Mouse (Mus musculus) colon, adult 2 months (tissue): ENCODE results near the gene Gm29735. TPM values are rescaled to one million over a fixed set of nuclear protein-coding genes. Genes with fewer than 3 reads are reported as not detected.

Source experiments
- polyA plus RNA-seq: library from polyadenylated mRNA; depleted of rRNA; stranded (reverse); fragments of >200 nt; gene quantifications from 2 replicates; pipeline ENCODE4 v1.2.3, GENCODE M21; 2012; rRNA removed

The Gm29735 gene
- not detected in 2 replicates for polyA plus RNA-seq

GRCm38 (mm10) chr7:142157013-142157412 is at the start of gene Gm29735:
TSS of gene Gm29735 (minus strand) at chr7:142157113.

GRCm38 (mm10) chr7:142201064-142201463 is 44.2 kb upstream of the Gm29735 start, which contains the start of gene Krtap5-3:
TSS of gene Krtap5-3 (plus strand) at chr7:142201364.

DNA sequence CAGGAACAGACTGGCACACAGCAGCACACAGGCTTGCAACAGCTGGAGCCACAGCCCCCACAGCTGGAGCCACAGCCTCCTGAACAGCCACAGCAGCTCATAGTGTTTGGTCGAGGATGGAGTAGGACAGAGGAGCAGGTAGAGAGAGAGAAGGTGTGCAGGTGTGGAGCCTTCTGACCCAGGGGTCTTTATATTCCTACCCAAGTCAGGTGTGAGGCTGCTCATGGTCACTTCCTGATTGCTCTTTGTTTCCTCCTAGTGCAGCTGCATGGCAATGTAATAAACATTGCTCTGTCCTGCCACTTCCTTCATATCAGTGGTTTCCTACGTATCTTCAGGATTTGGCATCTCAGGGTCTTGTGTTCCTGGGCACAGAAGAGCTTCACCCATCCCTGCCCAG is 33.4 kb upstream of the Gm29735 start, which contains the start of gene Gm10153:
TSS of gene Gm10153 (minus strand) at position 101 of the 400 bp plus-strand sequence.

DNA sequence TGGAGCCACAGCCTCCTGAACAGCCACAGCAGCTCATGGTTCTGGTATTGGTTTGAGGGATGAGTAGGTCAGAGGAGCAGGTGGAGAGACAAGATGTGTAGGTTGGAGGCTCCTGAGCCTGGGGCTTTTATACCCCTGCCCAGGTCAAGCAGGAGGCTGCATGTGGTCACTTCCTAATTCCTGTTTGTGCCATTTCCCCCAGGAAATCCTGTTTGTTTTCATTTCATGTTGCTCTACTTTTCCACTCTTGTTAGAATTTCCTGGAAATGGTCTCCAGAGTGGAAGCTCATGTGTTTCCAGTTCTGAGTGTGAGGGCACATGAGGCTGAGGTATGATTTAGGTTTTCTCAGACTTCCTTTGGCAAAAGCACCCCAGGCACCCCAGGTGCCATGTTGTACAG is 19.0 kb upstream of the Gm29735 start, which contains the start of gene Krtap5-2:
TSS of gene Krtap5-2 (minus strand) at position 101 of the 400 bp plus-strand sequence.

DNA sequence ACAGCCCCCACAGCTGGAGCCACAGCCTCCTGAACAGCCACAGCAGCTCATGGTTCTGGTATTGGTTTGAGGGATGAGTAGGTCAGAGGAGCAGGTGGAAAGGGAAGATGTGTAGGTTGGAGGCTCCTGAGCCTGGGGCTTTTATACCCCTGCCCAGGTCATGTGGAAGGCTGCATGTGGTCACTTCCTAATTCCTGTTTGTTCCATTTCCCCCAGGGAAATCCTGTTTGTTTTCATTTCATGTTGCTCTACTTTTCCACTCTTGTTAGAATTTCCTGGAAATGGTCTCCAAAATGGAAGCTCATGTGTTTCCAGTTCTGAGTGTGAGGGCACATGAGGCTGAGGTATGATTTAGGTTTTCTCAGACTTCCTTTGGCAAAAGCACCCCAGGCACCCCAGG is 8.7 kb upstream of the Gm29735 start, which contains the start of gene Gm4553:
TSS of gene Gm4553 (minus strand) at position 101 of the 400 bp plus-strand sequence.

DNA sequence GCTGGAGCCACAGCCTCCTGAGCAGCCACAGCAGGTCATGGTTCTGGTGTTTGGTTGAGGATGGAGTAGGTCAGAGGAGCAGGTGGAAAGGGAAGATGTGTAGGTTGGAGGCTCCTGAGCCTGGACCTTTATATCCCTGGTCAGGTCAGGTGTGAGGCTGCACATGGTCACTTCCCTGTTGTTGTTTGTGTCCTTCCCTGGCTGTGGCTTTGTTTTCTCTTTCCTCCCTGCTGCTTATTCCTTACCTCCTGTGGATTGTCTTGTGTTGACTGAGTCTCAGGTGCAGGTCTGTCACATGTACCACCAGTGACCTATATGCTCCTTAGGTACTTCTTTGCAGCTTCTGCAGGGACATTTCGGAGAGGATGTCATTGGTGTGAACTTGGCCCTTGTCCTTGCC is 12.4 kb downstream of the Gm29735 start, which contains the start of gene Gm45337:
TSS of gene Gm45337 (minus strand) at position 101 of the 400 bp plus-strand sequence.

DNA sequence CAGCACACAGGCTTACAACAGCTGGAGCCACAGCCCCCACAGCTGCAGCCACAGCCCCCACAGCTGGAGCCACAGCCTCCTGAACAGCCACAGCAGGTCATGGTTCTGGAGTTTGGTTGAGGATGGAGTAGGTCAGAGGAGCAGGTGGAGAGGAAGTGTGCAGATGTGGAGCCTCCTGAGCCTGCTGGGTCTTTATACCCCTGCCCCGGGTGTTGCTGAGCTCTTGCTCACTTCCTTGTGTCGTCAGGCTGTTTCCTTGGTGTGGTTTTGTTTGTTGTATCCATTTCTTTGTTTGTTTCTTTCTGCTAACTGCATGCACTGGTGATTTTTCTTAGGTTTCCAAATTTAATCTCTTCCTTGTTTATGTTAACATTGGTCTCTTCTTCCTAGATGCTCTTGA is 21.0 kb downstream of the Gm29735 start, which contains the start of gene Gm39115:
TSS of gene Gm39115 (minus strand) at position 101 of the 400 bp plus-strand sequence.

DNA sequence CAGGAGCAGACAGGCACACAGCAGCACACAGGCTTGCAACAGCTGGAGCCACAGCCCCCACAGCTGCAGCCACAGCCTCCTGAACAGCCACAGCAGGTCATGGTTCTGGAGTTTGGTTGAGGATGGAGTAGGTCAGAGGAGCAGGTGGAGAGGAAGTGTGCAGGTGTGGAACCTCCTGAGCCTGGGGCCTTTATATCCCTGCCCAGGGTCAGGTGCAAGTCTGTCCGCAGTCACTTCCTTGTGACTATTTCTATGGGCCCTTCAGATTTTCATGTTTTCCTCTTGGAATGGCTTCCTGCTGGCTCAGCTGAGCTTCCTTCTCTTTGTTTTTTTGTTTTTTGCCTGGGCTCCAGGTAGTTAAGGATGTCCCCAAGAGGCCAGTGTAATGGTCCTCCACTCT is 36.3 kb downstream of the Gm29735 start, which contains the start of gene Gm45618:
TSS of gene Gm45618 (minus strand) at position 101 of the 400 bp plus-strand sequence.

Other genes with a start within 250 kb of the Gm29735 start
- gene Tollip, start 238.6 kb downstream of the Gm29735 start, polyA plus RNA-seq, result 51.7 and 56.3 TPM in 2 replicates
- gene Brsk2, start 207.4 kb downstream of the Gm29735 start, polyA plus RNA-seq, result 2.9 TPM in 2 replicates
- gene Mob2, start 96.0 kb downstream of the Gm29735 start, polyA plus RNA-seq, result 60.0 and 60.5 TPM in 2 replicates
- 9.8 and 15.4 TPM in 2 replicates for gene Dusp8, start 61.3 kb downstream of the Gm29735 start, polyA plus RNA-seq
- gene Gm45618, start 36.4 kb downstream of the Gm29735 start, polyA plus RNA-seq, result not detected in 2 replicates
- gene Gm39115, start 21.1 kb downstream of the Gm29735 start, polyA plus RNA-seq, result not detected in 2 replicates
- not detected in 2 replicates for gene Gm45337, start 12.5 kb downstream of the Gm29735 start, polyA plus RNA-seq
- gene Gm4553, start 8.6 kb upstream of the Gm29735 start, polyA plus RNA-seq, result not detected in 2 replicates
- gene Krtap5-2, start 18.9 kb upstream of the Gm29735 start, polyA plus RNA-seq, result not detected in 2 replicates
- not detected in 2 replicates for gene Gm10153, start 33.3 kb upstream of the Gm29735 start, polyA plus RNA-seq
- not detected in 2 replicates for gene Krtap5-3, start 44.3 kb upstream of the Gm29735 start, polyA plus RNA-seq
- gene Gm7579, start 54.7 kb upstream of the Gm29735 start, polyA plus RNA-seq, result 0.64 and 3.1 TPM in 2 replicates
- gene Krtap5-5, start 72.9 kb upstream of the Gm29735 start, polyA plus RNA-seq, result not detected in 2 replicates
- gene Gm40460, start 84.0 kb upstream of the Gm29735 start, polyA plus RNA-seq, result not detected in 2 replicates
- not detected in 2 replicates for gene Gm2431, start 101.2 kb upstream of the Gm29735 start, polyA plus RNA-seq
- gene Gm4559, start 117.2 kb upstream of the Gm29735 start, polyA plus RNA-seq, result not detected in 2 replicates
- gene Krtap5-1, start 140.0 kb upstream of the Gm29735 start, polyA plus RNA-seq, result not detected in 2 replicates
- gene Krtap5-4, start 146.4 kb upstream of the Gm29735 start, polyA plus RNA-seq, result not detected in 2 replicates
- gene Ifitm10, start 216.6 kb upstream of the Gm29735 start, polyA plus RNA-seq, result 1.5 and 1.9 TPM in 2 replicates
- 0.17 TPM in 1 of 2 replicates, not detected in the other for gene Gm49369, start 225.6 kb upstream of the Gm29735 start, polyA plus RNA-seq
- 320 and 338 TPM in 2 replicates for gene Ctsd, start 230.9 kb upstream of the Gm29735 start, polyA plus RNA-seq